Mouse (Mus musculus): ENCODE measurements around the gene 4930568D16Rik.

4930568D16Rik gene

GRCm38 (mm10) chr2:35367629-35368028, at the start of gene 4930568D16Rik:
TSS of gene 4930568D16Rik (minus strand) at chr2:35367729.
- DNase-seq (ENCODE audit: extremely low read depth, low read depth, low spot score) = no peak

GRCm38 (mm10) chr2:35417231-35417630, 49.7 kb upstream of the 4930568D16Rik start:
- DNase-seq (ENCODE audit: extremely low read depth, low read depth, low spot score) = no peak

GRCm38 (mm10) chr2:35416473-35416872, 48.9 kb upstream of the 4930568D16Rik start:
- DNase-seq (ENCODE audit: extremely low read depth, low read depth, low spot score) = no peak

- DNase-seq (ENCODE audit: extremely low read depth, low read depth, low spot score) = no peak
These were observed 45.3 kb upstream of the 4930568D16Rik start for GRCm38 (mm10) chr2:35412810-35413209.

GRCm38 (mm10) chr2:35412246-35412645, 44.7 kb upstream of the 4930568D16Rik start:
- no peak for DNase-seq (ENCODE audit: extremely low read depth, low read depth, low spot score)

GRCm38 (mm10) chr2:35411640-35412190, 44.2 kb upstream of the 4930568D16Rik start:
- no peak for DNase-seq (ENCODE audit: extremely low read depth, low read depth, low spot score)

- DNase-seq (ENCODE audit: extremely low read depth, low read depth, low spot score) = no peak
These were observed 41.9 kb upstream of the 4930568D16Rik start for GRCm38 (mm10) chr2:35409466-35409865.

- no peak for DNase-seq (ENCODE audit: extremely low read depth, low read depth, low spot score)
These were observed 41.0 kb upstream of the 4930568D16Rik start for GRCm38 (mm10) chr2:35408409-35409110.

- DNase-seq (ENCODE audit: extremely low read depth, low read depth, low spot score) = no peak
These were observed 40.3 kb upstream of the 4930568D16Rik start for GRCm38 (mm10) chr2:35407878-35408277.

GRCm38 (mm10) chr2:35407266-35407665, 39.7 kb upstream of the 4930568D16Rik start:
- no peak for DNase-seq (ENCODE audit: extremely low read depth, low read depth, low spot score)

- no peak for DNase-seq (ENCODE audit: extremely low read depth, low read depth, low spot score)
These were observed 39.1 kb upstream of the 4930568D16Rik start for GRCm38 (mm10) chr2:35406611-35407010.

GRCm38 (mm10) chr2:35402391-35402790, 34.9 kb upstream of the 4930568D16Rik start:
- DNase-seq (ENCODE audit: extremely low read depth, low read depth, low spot score) = no peak

GRCm38 (mm10) chr2:35400739-35401138, 33.2 kb upstream of the 4930568D16Rik start:
- DNase-seq (ENCODE audit: extremely low read depth, low read depth, low spot score) = no peak

GRCm38 (mm10) chr2:35398184-35398828, 30.8 kb upstream of the 4930568D16Rik start:
- DNase-seq (ENCODE audit: extremely low read depth, low read depth, low spot score) = no peak

- DNase-seq (ENCODE audit: extremely low read depth, low read depth, low spot score) = no peak
These were observed 30.2 kb upstream of the 4930568D16Rik start for GRCm38 (mm10) chr2:35397590-35398173.

- no peak for DNase-seq (ENCODE audit: extremely low read depth, low read depth, low spot score)
These were observed 29.6 kb upstream of the 4930568D16Rik start, which contains the start of gene 4930402F06Rik for GRCm38 (mm10) chr2:35397096-35397495. TSS of gene 4930402F06Rik (minus strand) at chr2:35397175.

- DNase-seq (ENCODE audit: extremely low read depth, low read depth, low spot score) = no peak
These were observed 17.9 kb upstream of the 4930568D16Rik start for GRCm38 (mm10) chr2:35385441-35385871.

GRCm38 (mm10) chr2:35379306-35379705, 11.8 kb upstream of the 4930568D16Rik start:
- no peak for DNase-seq (ENCODE audit: extremely low read depth, low read depth, low spot score)

GRCm38 (mm10) chr2:35377600-35377999, 10.1 kb upstream of the 4930568D16Rik start:
- DNase-seq (ENCODE audit: extremely low read depth, low read depth, low spot score) = no peak

GRCm38 (mm10) chr2:35373003-35373402, 5.5 kb upstream of the 4930568D16Rik start:
- DNase-seq (ENCODE audit: extremely low read depth, low read depth, low spot score) = no peak

- DNase-seq (ENCODE audit: extremely low read depth, low read depth, low spot score) = no peak
These were observed 3.2 kb upstream of the 4930568D16Rik start for GRCm38 (mm10) chr2:35370686-35371085.

- DNase-seq (ENCODE audit: extremely low read depth, low read depth, low spot score) = no peak
These were observed 18.3 kb downstream of the 4930568D16Rik start for GRCm38 (mm10) chr2:35349184-35349583.
